Mouse (Mus musculus) CH12F3 (cell line): ENCODE measurements around the gene Dnajb1.

ENCODE experiments used
- in situ Hi-C: fragments of 300-500 bp; cut with MboI; formaldehyde crosslinking; loops from 2 replicates; pipeline ENCODE4 v1.14.3; 2020; ENCODE audit warnings: low sequenced_read_pairs

Dnajb1 gene

GRCm38 (mm10) chr8:83652744-83653661 lies 45.0 kb downstream of the Dnajb1 start:
- in situ Hi-C loops: no loop called here

GRCm38 (mm10) chr8:83653662-83654017 lies 45.6 kb downstream of the Dnajb1 start:
- in situ Hi-C loops: no loop called here

GRCm38 (mm10) chr8:83654725-83655124 lies 46.7 kb downstream of the Dnajb1 start:
- in situ Hi-C loops: no loop called here

GRCm38 (mm10) chr8:83656043-83656442 lies 48.0 kb downstream of the Dnajb1 start:
- in situ Hi-C loops: no loop called here

GRCm38 (mm10) chr8:83656484-83657246 lies 48.7 kb downstream of the Dnajb1 start:
- in situ Hi-C loops: no loop called here

- in situ Hi-C loops: no loop called here
These were observed 52.6 kb downstream of the Dnajb1 start for GRCm38 (mm10) chr8:83660545-83660944.

- in situ Hi-C loops: no loop called here
These were observed 53.1 kb downstream of the Dnajb1 start for GRCm38 (mm10) chr8:83660995-83661680.
